Mouse (Mus musculus): ENCODE data around the gene Sorcs1. TPM values are rescaled to one million over a fixed set of nuclear protein-coding genes. Genes with fewer than 3 reads are reported as not detected.

Sorcs1 gene
- polyA plus RNA-seq, 1 experiment from 2014 or later: 2.7 TPM

DNA sequence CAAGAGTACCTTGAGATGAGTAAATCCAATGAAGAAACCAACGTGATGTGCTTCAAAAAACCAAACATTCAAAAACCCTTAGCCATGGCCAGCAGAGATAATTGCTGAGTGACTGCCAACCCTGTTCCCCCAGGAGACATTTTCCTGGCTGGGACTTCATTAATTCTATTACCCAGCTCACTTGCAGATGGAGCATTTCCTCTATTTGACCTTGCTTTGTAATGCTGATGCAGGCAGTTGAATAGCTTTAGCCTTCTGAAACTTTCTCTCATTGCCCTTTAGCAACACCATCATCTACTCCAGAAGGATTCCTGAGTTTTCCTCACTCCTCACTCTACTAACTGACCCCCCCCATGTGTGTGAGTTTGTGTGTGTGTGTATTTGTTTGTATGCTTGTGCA lies 34.6 kb downstream of the Sorcs1 start:
- 74% methylated on average over 1 of the region's 1 CpGs for WGBS
- Histone ChIP-seq H3K36me3 (ENCODE audit: insufficient read depth, low read length) (no peaks in the 10 kb centered on the region), H3K4me2 (replicated peaks; ENCODE audit: low read depth, low read length) (no peak overlapping the region), H3K27me3 (ENCODE audit: insufficient read depth, low read length) (no peaks in the 10 kb centered on the region), H3K4me3 (ENCODE audit: low read length) (no peak overlapping the region), H3K9ac (replicated peaks; ENCODE audit: low read length) (no peak overlapping the region), H3K9me3 (ENCODE audit: low read length) (no peaks in the 10 kb centered on the region), H3K4me1 (ENCODE audit: insufficient read depth, low read length) (no peaks in the 10 kb centered on the region), H3K27ac (ENCODE audit: low read length) (no peak overlapping the region)
- ATAC-seq (ENCODE audit: low FRiP score, low TSS enrichment): no peak

DNA sequence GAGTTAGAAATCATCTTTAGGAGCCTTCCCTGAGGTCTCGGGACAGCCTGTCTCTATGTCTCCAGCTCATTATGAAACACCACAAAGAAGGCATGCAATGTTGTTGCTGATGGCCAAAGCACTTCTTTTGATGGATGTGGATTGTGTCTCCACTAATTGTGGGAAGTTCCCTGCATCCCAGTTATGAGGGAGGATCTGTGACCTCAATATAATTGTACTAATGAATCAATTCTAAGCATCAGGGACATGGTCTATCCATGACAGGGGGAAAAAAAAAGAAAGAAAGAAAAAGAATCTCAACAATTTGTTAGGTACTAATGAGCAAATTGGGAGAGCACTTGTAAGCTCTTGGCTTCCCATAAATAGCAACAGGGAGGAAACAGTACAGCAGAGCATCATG lies 36.3 kb downstream of the Sorcs1 start:
- H3K9ac ChIP-seq (replicated peaks; ENCODE audit: low read length): no peak overlapping the region
- H3K36me3 ChIP-seq (ENCODE audit: insufficient read depth, low read length): no peaks in the 10 kb centered on the region
- H3K4me3 ChIP-seq (ENCODE audit: low read length): no peak overlapping the region
- no peaks in the 10 kb centered on the region for H3K27me3 ChIP-seq (ENCODE audit: insufficient read depth, low read length)
- no peak for ATAC-seq (ENCODE audit: low FRiP score, low TSS enrichment)
- WGBS: 65% methylated on average over 1 of the region's 1 CpGs
- H3K4me1 ChIP-seq (ENCODE audit: insufficient read depth, low read length): no peaks in the 10 kb centered on the region
- H3K4me2 ChIP-seq (replicated peaks; ENCODE audit: low read depth, low read length): no peak overlapping the region
- H3K9me3 ChIP-seq (ENCODE audit: low read length): no peaks in the 10 kb centered on the region
- H3K27ac ChIP-seq (ENCODE audit: low read length): no peak overlapping the region

DNA sequence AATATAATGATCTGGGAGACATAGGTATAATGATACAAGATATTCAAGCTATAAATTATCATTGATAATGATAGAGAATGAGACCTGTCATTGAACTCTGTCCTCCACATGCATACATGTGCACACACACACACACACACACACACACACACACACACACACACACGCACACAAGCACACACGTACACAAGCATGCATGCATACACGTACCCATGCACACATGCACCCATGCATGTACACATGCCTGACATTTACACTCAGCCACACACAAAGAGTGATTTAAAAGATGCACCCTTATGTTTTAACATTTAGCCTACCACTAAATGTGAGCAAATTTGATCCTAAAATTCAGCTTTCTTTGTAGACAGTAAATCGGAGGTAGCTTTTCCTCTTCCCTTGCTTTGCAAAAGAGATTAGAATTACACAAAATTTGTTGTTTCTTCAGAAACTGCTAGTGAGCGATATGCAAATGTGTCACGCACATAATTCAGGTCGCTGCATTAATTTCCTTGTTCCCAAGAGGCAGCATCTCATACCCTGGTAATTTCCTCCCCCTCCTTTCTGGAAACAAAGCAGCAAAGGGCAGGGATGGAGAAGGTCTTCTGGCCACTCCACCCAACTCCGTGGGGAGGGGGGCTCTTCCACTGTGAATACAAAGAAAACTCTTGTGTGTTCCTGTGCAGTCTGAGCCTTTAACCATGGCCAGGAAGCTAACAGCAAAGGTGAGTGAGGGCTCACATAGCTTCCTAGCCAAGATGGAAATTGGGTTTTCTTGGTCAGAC lies 38.0 kb downstream of the Sorcs1 start:
- H3K27me3 ChIP-seq (ENCODE audit: insufficient read depth, low read length): no peaks in the 10 kb centered on the region
- H3K4me1 ChIP-seq (ENCODE audit: insufficient read depth, low read length): no peaks in the 10 kb centered on the region
- no peak overlapping the region for H3K27ac ChIP-seq (ENCODE audit: low read length)
- no peaks in the 10 kb centered on the region for H3K9me3 ChIP-seq (ENCODE audit: low read length)
- H3K4me3 ChIP-seq (ENCODE audit: low read length): no peak overlapping the region
- H3K9ac ChIP-seq (replicated peaks; ENCODE audit: low read length): no peak overlapping the region
- no peak for ATAC-seq (ENCODE audit: low FRiP score, low TSS enrichment)
- WGBS: 74% methylated on average over 8 of the region's 8 CpGs
- no peak overlapping the region for H3K4me2 ChIP-seq (replicated peaks; ENCODE audit: low read depth, low read length)
- H3K36me3 ChIP-seq (ENCODE audit: insufficient read depth, low read length): no peaks in the 10 kb centered on the region

DNA sequence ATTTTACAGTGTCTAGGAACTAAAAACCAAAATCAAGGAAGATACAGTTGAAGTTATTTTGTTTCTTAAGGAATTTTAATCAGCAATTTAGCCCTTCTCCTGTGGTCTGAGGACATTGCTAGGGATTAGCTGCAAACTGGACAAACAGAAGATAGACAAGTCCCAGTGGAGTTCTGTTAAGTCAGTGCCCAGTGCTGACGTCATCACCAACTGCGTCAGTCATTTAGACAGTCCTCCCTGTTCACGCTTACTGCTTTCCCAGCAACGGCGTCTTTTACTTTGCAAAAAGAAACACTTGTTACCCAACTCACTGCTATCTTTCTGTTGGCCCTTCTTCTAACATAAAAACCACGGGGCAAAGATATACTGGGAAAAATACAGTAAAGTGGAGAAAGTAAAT lies 40.3 kb downstream of the Sorcs1 start:
- no peak for ATAC-seq (ENCODE audit: low FRiP score, low TSS enrichment)
- Histone ChIP-seq H3K4me3 (ENCODE audit: low read length) (no peak overlapping the region), H3K36me3 (ENCODE audit: insufficient read depth, low read length) (no peaks in the 10 kb centered on the region), H3K9me3 (ENCODE audit: low read length) (no peaks in the 10 kb centered on the region), H3K4me2 (replicated peaks; ENCODE audit: low read depth, low read length) (no peak overlapping the region), H3K4me1 (ENCODE audit: insufficient read depth, low read length) (no peaks in the 10 kb centered on the region), H3K27me3 (ENCODE audit: insufficient read depth, low read length) (no peaks in the 10 kb centered on the region), H3K9ac (replicated peaks; ENCODE audit: low read length) (no peak overlapping the region), H3K27ac (ENCODE audit: low read length) (no peak overlapping the region)
- 66% methylated on average over 6 of the region's 6 CpGs for WGBS

DNA sequence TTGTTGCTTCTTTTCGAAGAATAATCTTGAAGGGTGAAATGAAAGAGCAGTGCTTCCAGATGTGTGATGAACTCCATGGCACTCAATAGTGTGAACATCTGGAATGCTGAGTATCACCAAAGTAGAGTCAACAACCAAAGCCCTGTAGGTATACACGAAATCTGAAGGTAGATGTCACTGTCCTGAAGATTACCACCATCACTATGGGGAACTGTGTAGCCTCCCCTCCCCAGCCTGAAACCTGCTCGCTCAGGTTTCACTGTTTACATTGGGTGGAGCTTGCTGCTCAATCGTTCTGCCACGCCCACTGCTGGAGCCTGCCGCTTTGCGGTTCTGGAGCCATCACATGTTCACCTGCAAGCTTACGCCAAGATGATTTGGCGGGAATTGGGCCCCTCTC lies 64.4 kb downstream of the Sorcs1 start:
- Histone ChIP-seq H3K9ac (replicated peaks; ENCODE audit: low read length) (no peak overlapping the region), H3K36me3 (ENCODE audit: insufficient read depth, low read length) (no peaks in the 10 kb centered on the region), H3K27ac (ENCODE audit: low read length) (no peak overlapping the region), H3K4me2 (replicated peaks; ENCODE audit: low read depth, low read length) (no peak overlapping the region), H3K4me3 (ENCODE audit: low read length) (no peak overlapping the region), H3K9me3 (ENCODE audit: low read length) (no peaks in the 10 kb centered on the region), H3K4me1 (ENCODE audit: insufficient read depth, low read length) (no peaks in the 10 kb centered on the region), H3K27me3 (ENCODE audit: insufficient read depth, low read length) (no peaks in the 10 kb centered on the region)
- 38% methylated on average over 9 of the region's 9 CpGs for WGBS
- 0 out of 2 replicates have a peak, but pooled peaks have one; percentile 39 for ATAC-seq (ENCODE audit: low FRiP score, low TSS enrichment)

DNA sequence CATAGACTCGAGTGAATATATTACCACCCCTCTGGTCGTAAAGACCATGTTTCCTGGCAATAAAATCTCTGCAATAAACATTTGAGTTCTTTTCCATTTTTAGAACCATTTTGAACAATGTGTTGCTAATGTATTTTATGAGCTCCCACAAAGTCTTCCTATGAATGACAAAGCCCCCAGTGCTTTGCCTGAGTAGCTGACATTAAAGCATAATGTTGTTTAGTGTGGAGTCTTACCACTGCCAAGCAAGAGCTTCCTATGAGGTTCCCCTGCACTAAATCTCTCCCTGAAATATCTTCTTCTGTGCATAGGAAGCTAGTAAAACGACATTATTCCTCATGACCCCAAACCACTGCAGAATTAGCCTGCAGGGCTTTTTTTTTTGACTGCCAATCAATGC lies 66.8 kb downstream of the Sorcs1 start:
- H3K27me3 ChIP-seq (ENCODE audit: insufficient read depth, low read length): no peaks in the 10 kb centered on the region
- H3K4me2 ChIP-seq (replicated peaks; ENCODE audit: low read depth, low read length): no peak overlapping the region
- 26% methylated on average over 3 of the region's 3 CpGs for WGBS
- H3K9ac ChIP-seq (replicated peaks; ENCODE audit: low read length): no peak overlapping the region
- H3K27ac ChIP-seq (ENCODE audit: low read length): no peak overlapping the region
- no peak overlapping the region for H3K4me3 ChIP-seq (ENCODE audit: low read length)
- no peaks in the 10 kb centered on the region for H3K9me3 ChIP-seq (ENCODE audit: low read length)
- no peaks in the 10 kb centered on the region for H3K36me3 ChIP-seq (ENCODE audit: insufficient read depth, low read length)
- peak; percentile 71; the same call in 1 of the 2 replicates for ATAC-seq (ENCODE audit: low FRiP score, low TSS enrichment)
- H3K4me1 ChIP-seq (ENCODE audit: insufficient read depth, low read length): no peaks in the 10 kb centered on the region

DNA sequence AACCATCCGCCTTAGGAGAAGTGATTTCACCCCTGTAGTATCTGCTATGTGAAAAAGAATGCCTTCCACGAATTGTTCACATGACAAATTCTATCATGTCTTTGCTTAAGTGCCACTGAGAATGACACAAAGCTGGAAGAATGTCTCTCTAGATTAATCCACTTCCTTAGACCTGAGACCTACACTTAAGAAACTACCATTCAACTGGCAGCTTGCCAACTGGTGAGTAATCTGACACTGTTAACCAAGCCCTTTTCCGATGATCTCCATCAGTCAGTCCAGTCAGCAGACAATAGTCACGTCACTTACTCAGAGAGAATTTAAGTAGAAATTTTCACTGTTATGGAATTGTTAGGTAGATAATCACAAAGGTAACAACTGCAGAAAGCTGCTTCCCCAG lies 74.6 kb downstream of the Sorcs1 start:
- Histone ChIP-seq H3K36me3 (ENCODE audit: insufficient read depth, low read length) (no peaks in the 10 kb centered on the region), H3K9me3 (ENCODE audit: low read length) (no peaks in the 10 kb centered on the region), H3K4me2 (replicated peaks; ENCODE audit: low read depth, low read length) (no peak overlapping the region), H3K27ac (ENCODE audit: low read length) (no peak overlapping the region), H3K4me1 (ENCODE audit: insufficient read depth, low read length) (no peaks in the 10 kb centered on the region), H3K27me3 (ENCODE audit: insufficient read depth, low read length) (no peaks in the 10 kb centered on the region), H3K9ac (replicated peaks; ENCODE audit: low read length) (no peak overlapping the region), H3K4me3 (ENCODE audit: low read length) (no peak overlapping the region)
- ATAC-seq (ENCODE audit: low FRiP score, low TSS enrichment): no peak
- 40% methylated on average over 4 of the region's 4 CpGs for WGBS

DNA sequence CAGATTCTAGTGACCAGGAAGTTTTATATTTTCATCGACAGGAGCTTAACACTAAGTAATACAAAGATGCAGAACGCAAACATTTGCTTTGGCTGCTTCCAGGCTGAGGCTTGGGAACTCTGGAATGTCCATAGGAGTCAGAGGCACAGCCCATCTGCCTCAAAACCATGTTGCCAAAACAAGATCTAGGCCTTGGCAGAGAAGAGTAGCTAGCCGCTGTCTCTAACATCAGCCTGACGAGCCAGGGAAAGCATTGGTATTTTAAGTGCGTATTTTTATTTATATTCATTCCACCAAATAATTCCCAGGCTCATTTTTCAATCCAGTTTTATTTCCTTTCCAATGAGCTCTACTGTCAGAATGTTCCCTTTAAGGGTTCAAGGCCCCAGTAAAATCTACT lies 75.1 kb downstream of the Sorcs1 start:
- no peak overlapping the region for H3K27ac ChIP-seq (ENCODE audit: low read length)
- no peaks in the 10 kb centered on the region for H3K4me1 ChIP-seq (ENCODE audit: insufficient read depth, low read length)
- H3K9ac ChIP-seq (replicated peaks; ENCODE audit: low read length): no peak overlapping the region
- no peaks in the 10 kb centered on the region for H3K27me3 ChIP-seq (ENCODE audit: insufficient read depth, low read length)
- WGBS: 57% methylated on average over 5 of the region's 5 CpGs
- no peak overlapping the region for H3K4me3 ChIP-seq (ENCODE audit: low read length)
- no peaks in the 10 kb centered on the region for H3K36me3 ChIP-seq (ENCODE audit: insufficient read depth, low read length)
- ATAC-seq (ENCODE audit: low FRiP score, low TSS enrichment): no peak
- H3K4me2 ChIP-seq (replicated peaks; ENCODE audit: low read depth, low read length): no peak overlapping the region
- H3K9me3 ChIP-seq (ENCODE audit: low read length): no peaks in the 10 kb centered on the region

DNA sequence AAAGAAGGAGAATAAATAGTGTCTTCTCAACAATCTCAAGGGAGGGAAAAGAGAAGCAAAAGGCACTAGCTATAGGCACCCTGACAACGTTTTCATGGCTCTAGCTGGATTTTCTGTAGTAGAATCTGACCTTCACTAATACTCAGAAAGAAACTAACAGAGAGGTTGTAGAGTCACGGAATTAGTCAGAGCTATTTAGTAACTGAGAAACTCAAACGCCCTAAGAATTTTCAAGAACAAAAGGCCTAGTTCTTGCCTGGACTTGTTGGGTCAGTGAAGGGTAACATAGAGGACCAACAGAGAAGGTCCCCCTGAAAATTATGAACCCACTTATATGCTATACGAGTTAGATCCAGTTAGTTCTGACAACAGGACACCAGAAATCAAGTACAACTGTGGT lies 81.1 kb downstream of the Sorcs1 start:
- WGBS: 81% methylated on average over 4 of the region's 4 CpGs
- Histone ChIP-seq H3K4me3 (ENCODE audit: low read length) (no peak overlapping the region), H3K4me1 (ENCODE audit: insufficient read depth, low read length) (no peaks in the 10 kb centered on the region), H3K9ac (replicated peaks; ENCODE audit: low read length) (no peak overlapping the region), H3K27me3 (ENCODE audit: insufficient read depth, low read length) (no peaks in the 10 kb centered on the region), H3K36me3 (ENCODE audit: insufficient read depth, low read length) (no peaks in the 10 kb centered on the region), H3K4me2 (replicated peaks; ENCODE audit: low read depth, low read length) (no peak overlapping the region), H3K27ac (ENCODE audit: low read length) (no peak overlapping the region), H3K9me3 (ENCODE audit: low read length) (no peaks in the 10 kb centered on the region)
- no peak for ATAC-seq (ENCODE audit: low FRiP score, low TSS enrichment)

DNA sequence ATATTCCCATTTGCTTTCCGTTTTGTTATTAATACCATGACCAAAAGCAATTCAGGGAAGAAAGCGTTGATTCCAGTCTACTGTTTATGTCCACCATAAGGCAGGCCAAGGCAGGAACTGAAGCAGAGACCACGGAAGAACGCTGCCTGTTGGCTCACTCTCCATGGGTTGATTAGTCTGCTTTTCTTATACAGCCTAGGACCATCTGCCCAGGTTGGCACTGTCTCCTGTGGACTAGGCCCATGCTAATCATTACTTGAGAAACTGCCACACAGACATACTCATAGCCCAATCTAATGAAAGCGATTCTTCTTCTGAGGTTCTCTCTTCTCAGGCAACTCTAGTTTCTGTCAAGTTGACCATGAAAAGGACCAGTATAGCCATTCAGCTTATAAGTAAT lies 92.3 kb downstream of the Sorcs1 start:
- ATAC-seq (ENCODE audit: low FRiP score, low TSS enrichment): no peak
- 93% methylated on average over 5 of the region's 5 CpGs for WGBS

More for the DNA sequence above, 92.3 kb downstream of the Sorcs1 start:
- no peaks in the 10 kb centered on the region for H3K27me3 ChIP-seq (ENCODE audit: insufficient read depth, low read length)
- no peaks in the 10 kb centered on the region for H3K9me3 ChIP-seq (ENCODE audit: low read length)
- no peak overlapping the region for H3K9ac ChIP-seq (replicated peaks; ENCODE audit: low read length)
- no peak overlapping the region for H3K27ac ChIP-seq (ENCODE audit: low read length)
- no peak overlapping the region for H3K4me3 ChIP-seq (ENCODE audit: low read length)
- H3K4me1 ChIP-seq (ENCODE audit: insufficient read depth, low read length): no peaks in the 10 kb centered on the region
- H3K36me3 ChIP-seq (ENCODE audit: insufficient read depth, low read length): no peaks in the 10 kb centered on the region
- no peak overlapping the region for H3K4me2 ChIP-seq (replicated peaks; ENCODE audit: low read depth, low read length)

Measured in kidney, embryonic 16.5 days (tissue).